Mouse (Mus musculus): ENCODE results near the gene Exoc3l4. TPM values are rescaled to one million over a fixed set of nuclear protein-coding genes. Genes with fewer than 3 reads are reported as not detected.

The Exoc3l4 gene
- polyA plus RNA-seq, 1 experiment: 58.3 TPM

DNA sequence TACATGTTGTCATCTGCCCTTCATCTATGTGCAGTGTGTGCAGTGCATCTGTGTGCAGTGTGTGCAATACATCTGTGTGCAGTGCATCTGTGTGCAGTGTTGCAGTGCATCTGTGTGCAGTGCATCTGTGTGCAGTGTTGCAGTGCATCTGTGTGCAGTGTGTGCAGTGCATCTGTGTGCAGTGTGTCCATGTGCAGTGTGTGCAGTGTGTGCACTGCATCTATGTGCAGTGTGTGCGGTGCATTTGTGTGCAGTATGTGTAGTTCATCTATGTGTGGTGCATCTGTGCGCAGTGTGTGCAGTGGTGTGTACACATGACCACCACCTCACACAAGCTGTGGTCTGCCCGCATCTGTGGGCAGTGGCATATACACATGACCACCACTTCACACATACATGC is 49.6 kb downstream of the Exoc3l4 start:
- Histone ChIP-seq H3K79me2 (ENCODE audit: control insufficient read depth, insufficient read depth) (no peaks in the 10 kb centered on the region), H3K79me3 (ENCODE audit: low read depth) (no peaks in the 10 kb centered on the region), H3K36me3 (ENCODE audit: control insufficient read depth, insufficient read depth) (no peaks in the 10 kb centered on the region), H3ac (ENCODE audit: control insufficient read depth, insufficient read length, low read depth) (no peak overlapping the region), H3K4me3 (ENCODE audit: insufficient read depth, poor library complexity, severe bottlenecking) (no peak overlapping the region), H3K27me3 (ENCODE audit: control insufficient read depth, insufficient read depth, insufficient read length) (no peaks in the 10 kb centered on the region)
- TF ChIP-seq CEBPB (IDR thresholded peaks at IDR 0.05; ENCODE audit: low read depth) (no peak), USF1 (IDR thresholded peaks at IDR 0.05; ENCODE audit: low read depth) (no peak), MYOD1 (IDR thresholded peaks at IDR 0.05; ENCODE audit: control insufficient read depth, insufficient read length, low read depth) (no peak), FOSL1 (IDR thresholded peaks at IDR 0.05; ENCODE audit: insufficient read depth, low read length, poor library complexity, severe bottlenecking) (no peak), CTCF (IDR thresholded peaks at IDR 0.05; ENCODE audit: control insufficient read depth, insufficient read depth, insufficient read length) (no peak), MYOG (IDR thresholded peaks at IDR 0.05; ENCODE audit: control insufficient read depth, extremely low read depth, insufficient read length) (no peak), MAX (IDR thresholded peaks at IDR 0.05) (no peak)

DNA sequence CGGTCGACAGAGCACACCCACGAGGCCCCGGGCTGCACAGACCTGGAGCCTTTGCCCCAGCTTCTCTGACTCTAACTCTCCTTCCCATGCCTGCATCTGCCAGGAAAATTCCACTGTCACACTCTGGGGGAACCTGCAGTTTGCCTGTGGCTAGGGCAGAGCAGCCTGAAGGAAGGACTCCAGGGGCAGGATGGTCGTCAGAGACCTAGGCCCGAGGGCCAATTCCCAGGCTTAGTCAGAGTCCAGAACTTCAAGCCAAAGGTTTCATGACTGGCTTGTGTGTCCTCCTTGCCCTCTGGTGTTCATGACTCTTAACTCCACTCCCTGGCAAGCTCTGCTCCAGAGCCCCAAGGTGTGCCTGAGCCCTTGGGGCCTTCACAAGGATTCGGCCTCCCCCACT is 51.4 kb downstream of the Exoc3l4 start:
- H3K36me3 ChIP-seq (ENCODE audit: control insufficient read depth, insufficient read depth): no peaks in the 10 kb centered on the region
- TF ChIP-seq CTCF (IDR thresholded peaks at IDR 0.05; ENCODE audit: control insufficient read depth, insufficient read depth, insufficient read length): no peak
- no peak for TF ChIP-seq MAX (IDR thresholded peaks at IDR 0.05)
- no peak for TF ChIP-seq MYOD1 (IDR thresholded peaks at IDR 0.05; ENCODE audit: control insufficient read depth, insufficient read length, low read depth)
- TF ChIP-seq MYOG (IDR thresholded peaks at IDR 0.05; ENCODE audit: control insufficient read depth, extremely low read depth, insufficient read length): no peak
- TF ChIP-seq CEBPB (IDR thresholded peaks at IDR 0.05; ENCODE audit: low read depth): no peak
- no peak for TF ChIP-seq FOSL1 (IDR thresholded peaks at IDR 0.05; ENCODE audit: insufficient read depth, low read length, poor library complexity, severe bottlenecking)
- no peak for TF ChIP-seq USF1 (IDR thresholded peaks at IDR 0.05; ENCODE audit: low read depth)
- H3K4me3 ChIP-seq (ENCODE audit: insufficient read depth, poor library complexity, severe bottlenecking): no peak overlapping the region
- no peak overlapping the region for H3ac ChIP-seq (ENCODE audit: control insufficient read depth, insufficient read length, low read depth)
- H3K79me3 ChIP-seq (ENCODE audit: low read depth): no peaks in the 10 kb centered on the region
- H3K79me2 ChIP-seq (ENCODE audit: control insufficient read depth, insufficient read depth): no peaks in the 10 kb centered on the region
- H3K27me3 ChIP-seq (ENCODE audit: control insufficient read depth, insufficient read depth, insufficient read length): no peaks in the 10 kb centered on the region

DNA sequence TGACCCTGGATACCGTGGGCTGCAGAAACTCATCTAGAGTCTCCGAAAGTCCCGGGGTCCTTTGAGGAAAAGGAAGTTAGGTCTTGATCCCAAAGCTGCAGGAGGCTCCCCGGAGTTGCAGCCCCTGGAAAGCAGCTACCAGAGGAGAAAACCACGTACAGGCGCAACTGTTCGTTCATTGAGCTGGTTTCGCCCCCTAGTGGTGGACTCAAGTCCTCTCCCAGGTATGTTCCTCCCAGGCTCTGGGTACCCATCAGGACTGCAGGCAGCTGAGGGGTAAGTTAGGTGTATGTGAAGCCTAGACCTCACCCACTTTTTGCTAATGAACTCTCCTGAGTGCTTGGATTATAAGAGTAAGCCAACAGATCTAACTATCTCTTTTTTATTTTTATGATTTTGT is 52.7 kb downstream of the Exoc3l4 start:
- no peaks in the 10 kb centered on the region for H3K27me3 ChIP-seq (ENCODE audit: control insufficient read depth, insufficient read depth, insufficient read length)
- no peak overlapping the region for H3K4me3 ChIP-seq (ENCODE audit: insufficient read depth, poor library complexity, severe bottlenecking)
- no peak for TF ChIP-seq MYOG (IDR thresholded peaks at IDR 0.05; ENCODE audit: control insufficient read depth, extremely low read depth, insufficient read length)
- TF ChIP-seq CTCF (IDR thresholded peaks at IDR 0.05; ENCODE audit: control insufficient read depth, insufficient read depth, insufficient read length): peak; percentile 83
- no peaks in the 10 kb centered on the region for H3K36me3 ChIP-seq (ENCODE audit: control insufficient read depth, insufficient read depth)
- no peak overlapping the region for H3ac ChIP-seq (ENCODE audit: control insufficient read depth, insufficient read length, low read depth)
- H3K79me2 ChIP-seq (ENCODE audit: control insufficient read depth, insufficient read depth): no peaks in the 10 kb centered on the region
- no peaks in the 10 kb centered on the region for H3K79me3 ChIP-seq (ENCODE audit: low read depth)

DNA sequence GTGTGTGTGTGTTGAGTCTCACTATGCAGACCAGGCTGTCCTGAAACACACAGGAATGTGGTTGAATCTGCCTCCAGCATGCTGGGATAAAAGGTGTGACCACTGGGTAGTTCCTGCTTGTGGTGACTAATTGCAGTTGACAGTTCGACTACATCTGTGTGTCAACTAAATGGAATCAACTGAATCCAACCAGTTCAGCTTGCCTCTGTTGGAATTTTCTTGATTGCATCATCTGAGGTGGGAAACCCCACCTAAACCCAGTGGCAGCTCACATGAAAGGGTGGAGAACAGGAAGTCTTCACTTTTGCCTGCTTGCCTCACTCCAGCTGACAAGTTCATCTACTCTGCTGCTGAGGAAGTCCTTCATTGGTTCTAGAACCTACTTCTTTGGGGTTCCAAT is 54.3 kb downstream of the Exoc3l4 start:
- Histone ChIP-seq H3ac (ENCODE audit: control insufficient read depth, insufficient read length, low read depth) (no peak overlapping the region), H3K79me3 (ENCODE audit: low read depth) (no peaks in the 10 kb centered on the region), H3K36me3 (ENCODE audit: control insufficient read depth, insufficient read depth) (no peaks in the 10 kb centered on the region), H3K79me2 (ENCODE audit: control insufficient read depth, insufficient read depth) (no peaks in the 10 kb centered on the region), H3K4me3 (ENCODE audit: insufficient read depth, poor library complexity, severe bottlenecking) (no peak overlapping the region), H3K27me3 (ENCODE audit: control insufficient read depth, insufficient read depth, insufficient read length) (no peaks in the 10 kb centered on the region)
- no peak for TF ChIP-seq FOSL1 (IDR thresholded peaks at IDR 0.05; ENCODE audit: insufficient read depth, low read length, poor library complexity, severe bottlenecking)
- peak; percentile 91 for TF ChIP-seq CEBPB (IDR thresholded peaks at IDR 0.05; ENCODE audit: low read depth)

DNA sequence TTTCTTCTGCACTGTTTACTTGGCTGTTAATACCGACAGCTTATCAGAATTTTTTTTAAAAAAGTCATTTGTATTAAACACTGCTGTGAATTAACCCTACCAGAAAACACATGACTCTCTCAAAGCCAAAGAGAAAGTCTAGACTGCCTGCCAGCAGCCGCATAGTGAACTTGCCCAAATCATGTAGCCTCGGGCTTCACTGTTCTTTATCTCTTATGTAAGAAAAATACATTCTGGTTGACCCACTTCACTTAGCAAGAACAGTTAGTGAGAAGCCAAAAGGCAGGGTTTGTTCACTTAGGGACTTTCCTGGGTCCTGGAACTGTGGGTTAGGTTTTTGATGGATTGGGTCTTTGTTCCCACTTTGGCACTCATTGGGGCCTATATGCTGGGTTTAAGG is 54.9 kb downstream of the Exoc3l4 start:
- Histone ChIP-seq H3K36me3 (ENCODE audit: control insufficient read depth, insufficient read depth) (no peaks in the 10 kb centered on the region), H3K27me3 (ENCODE audit: control insufficient read depth, insufficient read depth, insufficient read length) (no peaks in the 10 kb centered on the region), H3ac (ENCODE audit: control insufficient read depth, insufficient read length, low read depth) (no peak overlapping the region), H3K79me3 (ENCODE audit: low read depth) (no peaks in the 10 kb centered on the region), H3K79me2 (ENCODE audit: control insufficient read depth, insufficient read depth) (no peaks in the 10 kb centered on the region), H3K4me3 (ENCODE audit: insufficient read depth, poor library complexity, severe bottlenecking) (no peak overlapping the region)
- no peak for TF ChIP-seq USF1 (IDR thresholded peaks at IDR 0.05; ENCODE audit: low read depth)
- no peak for TF ChIP-seq MYOD1 (IDR thresholded peaks at IDR 0.05; ENCODE audit: control insufficient read depth, insufficient read length, low read depth)

DNA sequence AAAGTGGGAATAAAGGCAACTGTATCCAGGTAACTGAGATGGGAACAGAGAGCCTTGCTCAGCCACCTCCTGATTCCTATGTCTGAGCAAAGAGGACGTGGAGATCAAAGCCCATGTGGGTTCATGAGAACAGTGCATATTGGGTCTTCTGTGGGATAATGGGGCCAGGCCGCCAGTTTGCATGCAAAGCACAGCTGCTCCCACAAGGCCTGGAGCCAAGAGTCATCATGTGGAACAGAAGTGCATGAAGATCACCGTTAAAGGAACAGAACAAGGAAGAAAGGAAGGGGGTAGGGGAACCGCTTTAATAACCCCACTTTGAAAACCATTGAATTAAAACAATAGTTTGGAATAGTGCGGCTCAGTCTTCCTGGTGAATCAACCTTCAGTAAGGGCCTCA is 56.1 kb downstream of the Exoc3l4 start:
- no peaks in the 10 kb centered on the region for H3K36me3 ChIP-seq (ENCODE audit: control insufficient read depth, insufficient read depth)
- no peak overlapping the region for H3K4me3 ChIP-seq (ENCODE audit: insufficient read depth, poor library complexity, severe bottlenecking)
- no peaks in the 10 kb centered on the region for H3K79me2 ChIP-seq (ENCODE audit: control insufficient read depth, insufficient read depth)
- H3ac ChIP-seq (ENCODE audit: control insufficient read depth, insufficient read length, low read depth): no peak overlapping the region
- H3K79me3 ChIP-seq (ENCODE audit: low read depth): no peaks in the 10 kb centered on the region
- no peak for TF ChIP-seq MYOD1 (IDR thresholded peaks at IDR 0.05; ENCODE audit: control insufficient read depth, insufficient read length, low read depth)
- TF ChIP-seq USF1 (IDR thresholded peaks at IDR 0.05; ENCODE audit: low read depth): no peak
- TF ChIP-seq CTCF (IDR thresholded peaks at IDR 0.05; ENCODE audit: control insufficient read depth, insufficient read depth, insufficient read length): no peak
- TF ChIP-seq MYOG (IDR thresholded peaks at IDR 0.05; ENCODE audit: control insufficient read depth, extremely low read depth, insufficient read length): no peak
- no peak for TF ChIP-seq CEBPB (IDR thresholded peaks at IDR 0.05; ENCODE audit: low read depth)
- TF ChIP-seq MAX (IDR thresholded peaks at IDR 0.05): no peak
- no peak for TF ChIP-seq FOSL1 (IDR thresholded peaks at IDR 0.05; ENCODE audit: insufficient read depth, low read length, poor library complexity, severe bottlenecking)
- H3K27me3 ChIP-seq (ENCODE audit: control insufficient read depth, insufficient read depth, insufficient read length): no peaks in the 10 kb centered on the region
